Mouse (Mus musculus): Measurements from ENCODE around the gene Olfr668.
"Not testable (repeated sequence)": the region's sequence is repeated elsewhere in the genome, so short reads cannot be mapped to it uniquely, and the experiment has no call there.

The Olfr668 gene

GRCm38 (mm10) chr7:104927957-104928356, at the start of gene Olfr668:
TSS of gene Olfr668 (minus strand) at chr7:104928057.
- no peak for DNase-seq (ENCODE audit: low spot score in 2 of 2)

GRCm38 (mm10) chr7:104972507-104972906, 44.6 kb upstream of the Olfr668 start:
- DNase-seq (ENCODE audit: low spot score in 2 of 2): not testable (repeated sequence)

- DNase-seq (ENCODE audit: low spot score in 2 of 2): no peak
Measured at GRCm38 (mm10) chr7:104962520-104962919, 34.7 kb upstream of the Olfr668 start, which contains the start of gene Olfr670. TSS of gene Olfr670 (minus strand) at chr7:104962620.

GRCm38 (mm10) chr7:104950234-104950633, 22.4 kb upstream of the Olfr668 start:
- not testable (repeated sequence) for DNase-seq (ENCODE audit: low spot score in 2 of 2)

- no peak for DNase-seq (ENCODE audit: low spot score in 2 of 2)
Measured at GRCm38 (mm10) chr7:104933940-104934339, 6.1 kb upstream of the Olfr668 start, which contains the start of gene Olfr669. TSS of gene Olfr669 (plus strand) at chr7:104934240.

GRCm38 (mm10) chr7:104921382-104921781, 6.5 kb downstream of the Olfr668 start, which contains the start of gene Olfr667:
TSS of gene Olfr667 (minus strand) at chr7:104921482.
- no peak for DNase-seq (ENCODE audit: low spot score in 2 of 2)

- DNase-seq (ENCODE audit: low spot score in 2 of 2): no peak
Measured at GRCm38 (mm10) chr7:104895852-104896251, 32.0 kb downstream of the Olfr668 start, which contains the start of gene Olfr666. TSS of gene Olfr666 (minus strand) at chr7:104895952.

GRCm38 (mm10) chr7:104877731-104878130, 50.1 kb downstream of the Olfr668 start, which contains the start of gene Olfr665:
TSS of gene Olfr665 (plus strand) at chr7:104878031.
- no peak for DNase-seq (ENCODE audit: low spot score in 2 of 2)
